Mouse (Mus musculus) thymus, postnatal 10 days (tissue): ENCODE results near the gene Tmem163.

ENCODE experiments used
- DNase-seq, 2 experiments: peaks; one replicate each; pipeline ENCODE4 v3.0.0; 2021; ENCODE audit warnings: low spot score in 2 of 2

Gene Tmem163

GRCm38 (mm10) chr1:127437091-127437490 lies 242.3 kb downstream of the Tmem163 start:
- DNase-seq = no peak
